Mouse (Mus musculus): ENCODE data around the gene Gm21988. TPM values are rescaled to one million over a fixed set of nuclear protein-coding genes. Genes with fewer than 3 reads are reported as not detected.

The Gm21988 gene
- 2.8 and 4.1 TPM in 2 replicates for polyA plus RNA-seq (2012; ENCODE audit: low replicate concordance)

DNA sequence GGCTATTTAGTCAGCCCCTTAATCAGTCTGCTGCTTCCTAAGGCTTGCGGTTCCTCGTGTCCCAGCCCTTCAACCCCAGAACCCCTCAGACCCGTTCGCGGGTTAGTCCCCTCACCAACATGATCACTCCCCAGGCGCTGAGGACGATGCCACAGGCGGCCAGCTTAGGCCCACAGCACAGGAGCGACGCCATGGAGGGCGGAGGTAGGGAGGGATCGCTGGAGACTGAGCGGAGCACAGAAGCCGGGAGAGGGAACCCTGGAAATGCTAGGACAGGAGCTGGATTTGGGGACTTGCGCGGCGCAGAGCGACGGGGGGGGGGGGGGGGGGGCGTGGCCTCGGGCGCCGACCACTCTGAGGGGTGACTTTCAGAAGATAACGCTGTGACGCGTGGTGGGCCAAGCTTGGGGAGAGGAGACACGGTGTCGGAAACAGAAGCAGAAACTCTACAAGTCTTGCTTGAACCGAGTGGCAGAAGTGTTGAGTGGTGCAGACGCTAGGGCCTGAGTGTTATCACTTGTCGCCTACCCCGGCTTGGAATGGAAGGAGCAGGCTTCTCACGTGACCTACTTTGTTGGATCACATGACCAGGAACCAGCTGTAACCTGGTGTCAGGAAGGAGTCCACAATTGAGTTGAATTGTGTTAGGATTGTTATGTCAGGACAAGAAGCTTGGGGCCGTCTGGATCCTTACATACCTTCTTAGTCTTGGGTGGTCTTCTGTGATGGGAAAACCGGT lies at the start of gene Gm21988, which contains the start of gene Rnasek:
TSS of gene Gm21988 (minus strand) at position 290 of the 739 bp plus-strand sequence.
TSS of gene Rnasek (minus strand) at position 302 of the 739 bp plus-strand sequence.

DNA sequence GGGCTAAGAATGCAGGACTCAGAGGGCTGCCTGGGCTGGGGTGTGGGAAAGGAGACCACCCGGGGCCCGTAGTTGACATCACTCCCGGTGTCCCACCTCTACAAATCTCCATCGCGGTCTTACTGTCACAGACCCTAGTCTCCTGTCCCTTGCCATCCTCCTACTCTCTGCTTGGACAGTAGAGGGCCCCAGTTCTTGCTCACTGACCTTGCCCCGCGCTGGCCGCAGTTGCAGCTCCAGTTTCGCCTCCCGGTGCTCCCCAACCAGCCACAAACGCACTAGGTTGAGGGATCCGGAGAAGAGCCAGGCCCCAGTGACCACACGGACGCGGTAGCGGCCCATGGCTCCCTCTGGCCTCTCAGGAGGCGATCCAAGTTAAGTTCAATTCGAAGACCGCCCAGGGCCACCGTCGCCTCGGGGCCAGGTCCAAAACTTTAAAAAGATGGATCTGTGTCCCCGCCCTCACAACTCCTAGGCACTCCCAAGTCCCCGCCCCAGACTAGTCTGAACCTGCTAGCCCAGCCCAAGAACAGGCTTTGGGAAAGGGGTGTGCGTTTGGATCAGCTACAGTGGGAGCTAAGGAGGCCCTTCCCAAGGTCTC lies 15.4 kb upstream of the Gm21988 start, which contains the start of gene Alox12:
TSS of gene Alox12 (minus strand) at position 423 of the 601 bp plus-strand sequence.

DNA sequence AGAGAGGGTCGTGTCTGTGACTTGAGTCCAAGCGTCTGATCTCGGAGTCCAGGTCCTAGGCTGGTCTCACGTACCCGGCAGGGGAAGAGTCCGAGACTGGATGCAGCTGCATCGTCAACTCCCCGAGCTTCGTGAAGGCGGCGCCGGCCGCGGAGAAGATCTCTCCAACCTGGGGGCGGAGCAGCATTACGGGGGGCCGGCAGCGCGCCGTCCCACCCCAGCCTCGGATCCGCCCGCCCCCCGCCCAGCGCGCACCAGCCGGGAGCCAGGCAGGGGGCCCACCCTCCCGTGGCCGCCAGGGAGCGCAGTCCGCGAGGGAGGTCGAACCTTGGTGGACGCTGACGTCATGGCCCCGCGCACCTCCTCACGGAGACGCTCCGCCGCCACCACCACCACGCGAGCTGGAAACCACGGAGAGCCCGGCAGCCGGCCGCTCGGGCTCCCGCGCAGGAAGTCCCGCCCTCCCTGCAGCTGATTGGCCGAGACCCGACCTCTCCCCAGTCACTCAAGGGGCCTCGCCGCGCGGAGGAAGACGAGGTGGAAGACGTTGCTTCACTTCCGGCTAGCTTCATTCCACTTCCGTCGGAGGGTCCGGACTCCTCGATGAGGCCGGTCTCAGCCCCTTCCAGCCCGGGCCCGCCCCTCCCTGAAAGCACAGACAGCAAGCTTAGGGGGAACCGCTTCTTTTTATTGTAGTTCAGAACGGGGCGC lies 2.0 kb downstream of the Gm21988 start, which contains the start of gene 0610010K14Rik:
TSS of gene 0610010K14Rik (minus strand) at position 458 of the 711 bp plus-strand sequence.

DNA sequence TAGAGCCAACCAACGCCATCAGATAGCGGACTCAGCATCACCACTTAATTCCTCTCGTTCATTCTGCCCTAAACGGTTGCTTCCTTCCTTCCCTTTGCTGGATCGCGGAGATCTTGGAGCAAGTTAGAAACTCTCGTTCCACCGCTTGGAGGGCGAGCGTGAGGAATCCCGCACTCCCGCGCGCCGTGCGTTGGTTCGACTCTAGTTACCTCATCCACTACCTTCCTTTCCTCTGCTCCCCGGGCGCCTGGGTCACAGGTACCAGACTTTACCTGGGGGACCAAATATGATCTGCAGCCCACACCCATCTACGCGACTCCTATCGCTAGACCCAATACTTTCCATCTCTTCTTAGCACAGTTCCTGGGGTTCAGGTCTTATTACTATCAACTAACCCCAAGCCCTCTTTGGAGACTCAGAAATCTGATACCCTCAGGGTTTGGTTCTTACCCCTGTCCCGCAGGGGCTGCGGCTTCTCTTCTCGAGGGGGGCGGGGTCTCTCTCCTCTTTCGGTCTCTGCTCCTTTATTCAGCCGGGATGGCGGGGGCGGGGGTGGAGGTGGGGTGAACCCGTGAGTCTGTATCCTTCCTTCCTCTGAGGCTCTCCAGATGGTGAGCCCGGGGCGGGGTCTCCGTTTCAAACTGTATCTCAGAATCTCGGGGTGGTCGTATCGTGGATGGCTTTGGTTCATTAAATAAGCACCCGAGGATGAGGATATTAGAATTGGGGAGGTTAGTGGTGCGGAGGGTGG lies 10.2 kb downstream of the Gm21988 start, which contains the start of gene Bcl6b:
TSS of gene Bcl6b (minus strand) at position 539 of the 751 bp plus-strand sequence.

DNA sequence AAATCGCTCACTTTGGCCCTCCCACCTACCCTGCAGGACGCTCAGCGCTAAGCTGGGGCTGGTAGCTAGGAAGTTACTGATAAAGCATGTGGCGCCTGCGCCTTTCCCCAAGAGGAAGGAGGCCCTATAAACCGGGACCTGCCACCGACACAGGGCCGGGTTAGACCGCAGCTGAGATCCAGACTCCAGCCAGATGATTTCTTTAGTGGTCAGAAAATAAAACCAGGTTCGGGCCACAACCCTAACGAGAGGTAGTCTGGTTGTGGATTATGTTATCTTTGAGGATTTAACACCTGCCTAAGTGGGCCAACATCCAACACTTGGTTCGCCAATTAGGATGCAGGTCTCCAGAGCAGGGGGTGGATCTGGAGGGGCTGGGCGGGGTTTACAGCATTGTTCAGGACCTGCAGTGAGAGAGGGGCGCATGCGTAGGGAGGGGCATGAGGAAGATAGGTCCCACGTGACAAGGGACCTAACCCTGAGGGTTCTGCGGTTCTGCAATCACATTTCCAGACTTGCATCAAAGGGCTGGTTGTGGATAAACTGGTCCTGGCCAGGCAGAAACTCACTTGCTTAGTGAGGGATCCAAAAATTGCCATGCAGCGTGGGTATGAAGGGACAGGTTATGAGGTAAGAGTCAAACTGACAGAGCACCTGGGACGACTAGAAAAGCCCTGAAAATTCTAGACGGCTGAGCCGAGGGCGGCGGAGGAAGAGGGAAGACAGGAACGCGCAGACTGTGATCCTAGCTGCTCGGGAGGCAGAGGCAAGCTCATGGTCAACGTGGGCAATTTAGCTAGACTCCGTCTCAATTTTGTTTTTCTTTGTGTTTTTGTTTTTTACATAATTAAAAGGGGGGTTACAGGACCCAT lies 18.7 kb downstream of the Gm21988 start, which contains the start of gene Slc16a13:
TSS of gene Slc16a13 (minus strand) at position 334 of the 872 bp plus-strand sequence.

DNA sequence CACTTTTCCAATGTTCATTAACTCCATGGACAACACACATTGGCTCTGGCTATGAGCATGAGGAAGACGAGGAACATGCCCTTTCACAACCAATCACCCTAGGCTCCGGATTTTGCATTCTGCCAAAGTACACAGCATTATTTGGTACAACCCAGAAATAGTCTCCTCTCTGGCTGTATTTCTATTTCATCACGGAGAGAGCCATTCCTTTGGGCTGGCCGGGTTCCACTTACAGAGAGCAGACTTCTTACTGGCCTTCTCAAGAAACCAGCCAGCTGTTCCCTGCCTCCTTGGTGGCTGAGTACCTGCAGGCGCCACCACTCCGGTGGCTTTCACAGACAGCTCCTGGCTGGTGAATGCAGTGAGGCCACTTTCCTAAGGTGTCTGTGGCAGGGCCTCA lies 27.2 kb downstream of the Gm21988 start, which contains the start of gene Slc16a11:
TSS of gene Slc16a11 (plus strand) at position 330 of the 400 bp plus-strand sequence.

Other genes with a start within 250 kb of the Gm21988 start
- 344 and 452 TPM in 2 replicates for gene Gabarap, start 248.7 kb downstream of the Gm21988 start, polyA plus RNA-seq (2012; ENCODE audit: low replicate concordance)
- 67.4 and 84.5 TPM in 2 replicates for gene Phf23, start 244.1 kb downstream of the Gm21988 start, polyA plus RNA-seq (2012; ENCODE audit: low replicate concordance)
- 49.3 and 51.4 TPM in 2 replicates for gene Dvl2, start 239.2 kb downstream of the Gm21988 start, polyA plus RNA-seq (2012; ENCODE audit: low replicate concordance)
- 24.5 and 32.0 TPM in 2 replicates for gene Acadvl, start 224.4 kb downstream of the Gm21988 start, polyA plus RNA-seq (2012; ENCODE audit: low replicate concordance)
- gene Dlg4, start 222.9 kb downstream of the Gm21988 start, polyA plus RNA-seq (2012; ENCODE audit: low replicate concordance), result 12.5 and 18.5 TPM in 2 replicates
- gene Asgr1, start 185.7 kb downstream of the Gm21988 start, polyA plus RNA-seq (2012; ENCODE audit: low replicate concordance), result not detected in 2 replicates
- gene Asgr2, start 147.2 kb downstream of the Gm21988 start, polyA plus RNA-seq (2012; ENCODE audit: low replicate concordance), result 0.13 and 0.17 TPM in 2 replicates
- gene Mgl2, start 109.5 kb downstream of the Gm21988 start, polyA plus RNA-seq (2012; ENCODE audit: low replicate concordance), result 0.10 TPM in 1 of 2 replicates, not detected in the other
- gene Clec10a, start 83.6 kb downstream of the Gm21988 start, polyA plus RNA-seq (2012; ENCODE audit: low replicate concordance), result 1.1 and 2.2 TPM in 2 replicates
- gene Slc16a11, start 27.1 kb downstream of the Gm21988 start, polyA plus RNA-seq (2012; ENCODE audit: low replicate concordance), result 0.42 and 1.8 TPM in 2 replicates
- 4.8 and 6.9 TPM in 2 replicates for gene Slc16a13, start 18.8 kb downstream of the Gm21988 start, polyA plus RNA-seq (2012; ENCODE audit: low replicate concordance)
- gene Bcl6b, start 10.0 kb downstream of the Gm21988 start, polyA plus RNA-seq (2012; ENCODE audit: low replicate concordance), result 1.2 and 1.7 TPM in 2 replicates
- 63.8 and 101 TPM in 2 replicates for gene 0610010K14Rik, start 1.9 kb downstream of the Gm21988 start, polyA plus RNA-seq (2012; ENCODE audit: low replicate concordance)
- 44.8 and 229 TPM in 2 replicates for gene Rnasek, start within 50 bp of the Gm21988 start, polyA plus RNA-seq (2012; ENCODE audit: low replicate concordance)
- 0.63 and 0.76 TPM in 2 replicates for gene Alox12, start 15.5 kb upstream of the Gm21988 start, polyA plus RNA-seq (2012; ENCODE audit: low replicate concordance)
- gene Alox12e, start 82.8 kb upstream of the Gm21988 start, polyA plus RNA-seq (2012; ENCODE audit: low replicate concordance), result 0.10 TPM in 1 of 2 replicates, not detected in the other
- gene Alox15, start 112.2 kb upstream of the Gm21988 start, polyA plus RNA-seq (2012; ENCODE audit: low replicate concordance), result 1.4 and 1.8 TPM in 2 replicates
- gene Pelp1, start 170.2 kb upstream of the Gm21988 start, polyA plus RNA-seq (2012; ENCODE audit: low replicate concordance), result 34.5 and 61.0 TPM in 2 replicates
- gene Arrb2, start 192.8 kb upstream of the Gm21988 start, polyA plus RNA-seq (2012; ENCODE audit: low replicate concordance), result 412 and 439 TPM in 2 replicates
- 13.9 and 47.2 TPM in 2 replicates for gene Med11, start 212.1 kb upstream of the Gm21988 start, polyA plus RNA-seq (2012; ENCODE audit: low replicate concordance)
- gene Zmynd15, start 219.6 kb upstream of the Gm21988 start, polyA plus RNA-seq (2012; ENCODE audit: low replicate concordance), result 2.2 and 3.7 TPM in 2 replicates
- gene Cxcl16, start 220.2 kb upstream of the Gm21988 start, polyA plus RNA-seq (2012; ENCODE audit: low replicate concordance), result 5.5 and 6.1 TPM in 2 replicates

Data from hematopoietic multipotent progenitor cell, adult 10-12 weeks (in vitro differentiated cells).